Mouse (Mus musculus) monocyte, adult 2 months (primary cell): Measurements from ENCODE around the gene Srrm2.

Experiments
- DNase-seq, 2 experiments: peaks; one replicate each; pipeline ENCODE4 v3.0.0; 2022; ENCODE audit warnings: low spot score in 2 of 2, low read depth in 1 of 2

Gene Srrm2

GRCm38 (mm10) chr17:23790269-23791078, at the start of gene Srrm2:
Gene Srrm2 (plus strand): TSS chr17:23790532.
- DNase-seq: peak in 1 of 2 experiments; percentile 23

- no peak for DNase-seq
These were observed 49.7 kb upstream of the Srrm2 start, which contains the start of gene Paqr4 for GRCm38 (mm10) chr17:23740598-23741021. Gene Paqr4 (minus strand): TSS chr17:23740867.

- no peak for DNase-seq
These were observed 48.7 kb upstream of the Srrm2 start for GRCm38 (mm10) chr17:23741359-23742209.

DNA sequence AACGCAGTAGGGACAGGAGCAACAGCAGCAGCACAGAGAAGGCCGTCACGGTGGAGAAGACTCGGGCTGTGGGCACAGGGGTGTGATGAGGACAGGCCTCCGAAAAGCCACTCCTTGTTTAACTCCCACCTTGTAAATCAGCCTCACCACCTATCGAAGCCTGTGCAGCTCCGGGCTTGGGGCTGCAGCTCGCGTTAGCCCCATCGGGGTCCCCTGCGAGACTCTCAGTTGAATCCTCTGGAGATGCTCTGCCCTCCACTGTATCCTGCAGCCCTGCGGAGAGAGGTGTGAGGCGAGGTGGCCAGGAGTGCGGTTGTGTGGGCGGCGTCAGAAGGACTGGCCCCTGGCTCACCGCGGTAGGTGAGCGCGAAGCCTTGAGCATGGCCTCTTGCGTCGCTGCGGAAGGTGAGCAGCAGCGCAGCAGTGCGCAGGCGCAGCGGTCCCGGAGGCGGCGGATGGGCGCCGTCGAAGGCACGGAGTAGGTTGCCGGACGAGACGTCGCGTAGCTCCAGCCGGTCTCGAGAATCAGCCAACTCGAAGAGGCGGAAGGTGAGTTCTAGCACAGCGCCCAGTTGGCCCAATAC, 48.0 kb upstream of the Srrm2 start:
- DNase-seq: no peak

DNA sequence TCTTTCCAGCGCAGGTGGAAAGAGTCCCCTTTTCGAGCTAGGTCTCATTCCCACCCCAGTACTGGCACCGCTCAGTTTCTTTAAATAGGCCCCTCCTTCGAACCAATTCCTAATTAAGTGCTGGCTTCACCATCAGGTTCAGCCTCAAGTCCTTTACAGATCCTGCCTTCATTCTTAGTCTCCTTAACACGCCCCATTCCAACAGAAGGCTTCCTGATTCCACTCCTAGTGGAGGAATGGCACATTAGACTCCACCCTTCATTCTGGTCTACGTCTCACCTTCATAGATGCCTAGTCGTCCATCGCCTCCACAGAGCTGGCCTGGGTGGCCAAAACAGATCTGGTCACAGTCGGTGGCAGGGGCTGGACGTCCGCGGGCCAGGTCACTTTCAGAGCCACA, 47.4 kb upstream of the Srrm2 start:
- DNase-seq: no peak

DNA sequence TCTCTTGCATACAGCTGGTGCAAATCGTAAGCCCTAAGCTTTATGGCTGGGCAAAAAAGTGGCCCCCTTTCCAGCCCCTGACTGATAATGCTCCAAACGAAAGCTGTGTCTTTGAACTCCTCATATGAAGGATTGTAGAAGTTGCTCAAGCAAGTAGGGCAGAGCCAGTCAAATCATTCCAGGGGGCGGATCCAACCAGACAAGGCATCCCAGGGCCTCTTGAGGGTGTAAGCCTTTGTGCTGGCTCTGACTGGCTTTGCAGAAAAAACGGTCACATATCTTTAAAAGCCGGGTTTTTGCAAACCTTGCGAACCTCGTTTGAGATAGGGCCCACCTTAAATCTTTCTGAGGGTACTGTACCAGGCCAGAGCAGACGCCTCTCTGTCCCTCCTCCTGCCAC, 46.3 kb upstream of the Srrm2 start:
- no peak for DNase-seq

GRCm38 (mm10) chr17:23744651-23745050, 45.7 kb upstream of the Srrm2 start:
- no peak for DNase-seq

GRCm38 (mm10) chr17:23745301-23746251, 44.8 kb upstream of the Srrm2 start, which contains the start of gene Kremen2:
Gene Kremen2 (minus strand): TSS chr17:23745833.
- DNase-seq: no peak

GRCm38 (mm10) chr17:23746311-23746710, 44.0 kb upstream of the Srrm2 start:
- DNase-seq: no peak

DNA sequence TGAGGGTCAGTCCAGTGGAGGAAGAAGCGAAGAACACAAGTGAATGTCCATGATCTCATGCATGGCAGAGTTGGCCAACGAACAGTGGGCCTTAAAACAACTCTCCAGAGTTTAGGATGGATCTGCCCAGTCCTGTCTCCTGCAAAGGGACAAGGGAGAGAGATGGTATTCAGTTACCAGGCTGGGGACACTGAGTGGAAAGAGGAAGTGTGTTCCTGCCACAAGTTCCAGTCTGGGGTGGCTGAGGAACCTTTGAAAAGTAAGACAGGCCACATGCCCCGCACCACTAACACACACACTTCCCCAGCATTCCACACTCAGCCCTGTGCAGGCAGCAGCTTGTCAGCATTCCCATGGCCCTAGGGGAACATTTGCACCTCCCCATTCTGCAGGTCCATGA, 43.6 kb upstream of the Srrm2 start:
- no peak for DNase-seq

- DNase-seq: no peak
These were observed 42.9 kb upstream of the Srrm2 start for GRCm38 (mm10) chr17:23747471-23747870.

DNA sequence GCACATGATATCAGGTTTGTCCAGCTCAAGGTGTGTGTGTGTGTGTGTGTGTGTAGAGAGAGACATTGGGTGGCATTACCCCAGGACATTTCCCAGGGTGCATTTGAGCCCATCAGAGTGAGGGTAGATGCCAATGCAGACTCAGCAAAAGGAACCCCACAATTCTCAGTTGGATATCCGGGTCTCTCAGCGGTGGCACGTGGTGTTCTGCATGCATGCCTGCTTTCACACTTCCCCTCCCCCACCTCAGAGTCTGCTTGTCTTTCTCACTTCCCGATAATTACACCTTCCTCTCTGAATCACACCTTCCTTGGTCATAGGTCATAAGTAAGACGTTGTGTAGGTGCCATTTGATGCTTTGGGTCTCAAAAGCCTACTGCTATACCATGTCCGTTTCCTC, 42.3 kb upstream of the Srrm2 start:
- no peak for DNase-seq

DNA sequence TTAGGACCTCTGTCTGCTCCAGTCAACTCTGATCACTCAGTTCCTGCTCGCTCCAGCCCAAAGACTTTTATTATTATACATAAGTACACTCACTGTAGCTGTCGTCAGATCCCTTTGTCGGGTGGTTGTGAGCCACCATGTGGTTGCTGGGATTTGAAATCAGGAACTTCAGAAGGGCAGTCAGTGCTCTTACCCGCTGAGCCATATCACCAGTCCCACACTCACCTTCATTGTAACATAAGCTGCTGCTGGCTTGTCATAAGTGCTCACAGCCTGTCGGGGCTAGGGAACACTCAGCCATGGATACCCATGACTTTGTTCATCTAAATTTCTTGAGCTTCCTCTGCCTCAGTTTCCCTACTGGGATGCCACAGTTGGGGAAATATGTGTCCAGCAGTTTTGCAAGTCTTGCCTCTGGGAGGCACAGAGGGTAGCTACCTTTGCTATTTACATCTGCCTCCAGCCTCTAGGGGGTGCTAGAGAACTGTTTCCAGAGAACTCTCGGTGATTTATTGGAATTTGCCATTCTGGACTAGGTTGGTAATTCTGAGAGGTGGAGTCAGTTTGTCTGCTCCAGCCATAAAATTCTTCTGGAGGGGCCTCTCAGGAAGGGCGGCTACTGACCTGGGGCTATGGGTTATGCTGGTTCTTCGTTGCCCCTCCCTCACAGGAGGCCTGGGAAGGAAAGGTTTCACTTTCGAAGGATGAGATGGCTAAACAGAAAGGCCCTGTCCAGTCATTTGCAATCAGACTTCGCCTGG, 41.5 kb upstream of the Srrm2 start:
- peak; percentile 42 to 59 for DNase-seq

DNA sequence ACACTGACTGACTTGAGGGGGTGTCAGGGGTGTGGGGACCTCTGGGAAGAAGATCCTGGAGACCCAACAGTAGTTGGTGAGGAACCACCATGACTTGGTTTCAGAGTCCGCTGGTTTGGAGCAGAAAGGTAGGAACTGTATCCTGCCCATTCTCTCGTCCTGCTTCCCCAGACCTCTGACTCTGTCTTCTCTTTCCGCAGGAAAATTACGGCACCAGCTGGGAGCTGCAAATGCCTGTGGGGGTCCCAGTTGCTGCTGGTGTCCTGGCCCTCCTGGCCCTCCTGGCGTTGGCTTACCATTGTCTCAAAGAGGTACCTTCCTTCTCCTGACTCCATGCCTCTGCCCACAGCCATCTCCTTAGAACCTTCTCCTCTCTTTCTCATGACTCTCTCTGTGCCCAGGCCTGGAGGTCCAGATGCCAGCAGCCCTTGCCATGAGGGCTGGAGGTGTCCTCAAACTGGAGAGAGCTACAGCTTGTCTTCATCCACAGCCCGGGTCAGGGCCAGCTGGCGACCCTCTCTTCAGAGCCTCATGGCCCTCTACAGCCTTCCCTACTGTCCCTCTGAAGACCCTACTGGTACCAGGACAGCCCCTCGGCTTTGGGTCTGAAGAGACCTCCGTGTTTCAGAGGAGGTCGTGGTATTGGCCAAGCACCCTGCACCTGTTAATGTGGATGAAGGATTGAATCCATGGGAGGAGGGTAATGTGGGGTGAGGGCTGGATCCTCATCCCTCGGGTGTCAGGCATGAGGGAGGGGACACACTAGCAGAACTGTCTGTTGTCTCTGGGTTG, 40.7 kb upstream of the Srrm2 start:
- no peak for DNase-seq

DNA sequence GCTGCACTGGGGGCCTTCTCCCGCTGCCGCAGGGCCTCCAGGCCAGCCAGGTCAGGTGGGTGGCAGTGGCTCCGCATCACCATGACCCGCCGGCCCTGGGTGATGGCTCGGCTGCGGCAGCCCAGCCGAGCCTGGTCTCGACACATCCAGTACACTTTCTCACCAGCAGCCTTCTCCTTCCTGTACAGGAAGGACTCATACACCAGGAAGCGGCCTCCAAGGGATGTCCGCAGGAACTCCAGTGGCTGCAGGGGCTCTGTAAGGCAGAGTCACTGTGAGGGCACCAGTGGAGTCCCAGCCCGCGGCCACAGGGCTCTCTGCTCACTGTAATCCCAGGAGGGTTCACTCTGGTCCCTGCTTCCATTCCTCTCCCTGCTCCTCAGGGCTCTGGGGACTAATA, 34.6 kb upstream of the Srrm2 start:
- no peak for DNase-seq

DNA sequence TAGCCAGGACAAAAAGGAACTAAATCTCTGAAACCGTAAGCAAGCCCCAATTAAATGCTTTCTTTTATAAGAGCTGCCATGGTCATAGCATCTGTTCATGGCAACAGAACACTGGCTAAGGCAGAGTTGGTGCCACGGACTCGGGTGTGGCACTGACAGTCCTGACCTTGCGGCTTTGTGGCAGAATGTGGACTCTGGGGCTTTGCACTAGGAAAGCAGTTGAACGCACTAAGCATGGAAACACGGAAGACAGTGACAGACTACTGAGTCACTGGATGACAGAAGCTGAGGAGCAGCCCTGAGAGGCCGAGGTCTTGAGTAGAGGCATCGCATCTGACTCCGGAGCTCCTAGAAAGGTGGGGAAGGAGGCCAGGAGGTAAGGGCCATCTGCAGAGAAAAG, 32.8 kb upstream of the Srrm2 start:
- DNase-seq: no peak

DNA sequence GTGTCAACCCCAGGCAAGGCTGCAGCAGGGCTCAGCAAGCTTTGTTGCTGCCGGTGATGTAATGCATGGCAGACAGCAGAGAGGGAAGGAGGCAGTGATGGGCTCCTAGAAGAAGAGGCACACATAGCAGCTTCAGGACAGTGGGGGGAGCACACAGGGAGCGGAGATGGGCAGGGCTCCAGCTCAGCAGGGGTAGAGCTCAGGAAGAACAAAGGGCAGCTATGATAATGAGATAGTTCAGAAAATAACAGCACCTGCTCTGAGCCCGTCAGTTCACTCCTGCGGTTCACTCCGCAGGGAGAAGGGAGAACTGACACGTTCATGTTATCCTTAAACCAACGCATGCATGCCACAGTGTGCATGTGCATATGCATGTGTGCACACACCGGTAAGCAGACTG, 31.5 kb upstream of the Srrm2 start:
- no peak for DNase-seq

GRCm38 (mm10) chr17:23760231-23760630, 30.1 kb upstream of the Srrm2 start:
- DNase-seq: no peak

GRCm38 (mm10) chr17:23761155-23761554, 29.2 kb upstream of the Srrm2 start:
- no peak for DNase-seq
